Mouse (Mus musculus): ENCODE measurements around the gene Tanc1. TPM values are rescaled to one million over a fixed set of nuclear protein-coding genes. Genes with fewer than 3 reads are reported as not detected.
A peak's percentile ranks its signal among the peaks of the same experiment; 100 is the strongest.

Gene Tanc1
- polyA plus RNA-seq, 1 experiment from 2014 or later, result 45.2 TPM

DNA sequence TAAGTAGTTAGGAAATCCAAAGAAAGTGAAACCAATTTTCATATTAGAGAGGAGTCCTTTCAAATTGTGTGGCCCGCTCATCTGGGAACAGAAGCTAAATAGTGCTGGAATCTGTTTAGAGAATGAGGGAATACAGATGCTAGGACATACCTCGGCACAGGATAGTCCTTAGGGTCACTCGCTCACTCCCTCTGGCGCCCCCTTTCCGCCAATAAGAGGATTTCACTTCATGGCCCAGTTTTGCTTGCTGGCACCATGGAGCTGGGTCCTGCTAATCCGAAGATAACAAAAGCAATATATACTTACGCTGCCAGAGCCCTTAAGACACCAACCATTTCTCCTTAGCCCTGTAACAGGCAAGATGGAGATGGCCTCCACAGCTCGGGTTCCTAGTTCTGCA lies 15.3 kb upstream of the Tanc1 start:
- H3K4me1 ChIP-seq, result peaks cover 55% of the 10 kb centered on the region
- WGBS, result 72% methylated on average over 8 of the region's 8 CpGs

DNA sequence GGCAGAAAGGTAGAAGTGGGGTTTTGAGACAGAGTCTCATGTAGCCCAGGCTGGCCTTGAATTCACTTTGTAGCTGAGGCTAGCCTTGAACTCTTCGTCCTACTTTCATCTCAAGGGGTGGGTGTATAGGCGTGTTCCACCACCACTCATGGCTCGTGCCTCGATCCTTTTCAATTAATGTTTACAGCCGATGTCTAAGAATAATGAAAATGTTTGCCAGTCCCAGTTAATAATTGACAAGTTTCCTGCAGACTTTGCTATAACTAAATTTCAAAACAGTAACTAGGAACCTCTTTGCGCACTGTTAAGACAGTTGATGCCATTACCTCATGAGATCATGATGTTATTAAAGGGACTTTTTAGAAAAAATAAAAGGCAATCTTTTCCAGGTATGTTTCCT lies 13.6 kb upstream of the Tanc1 start:
- no peaks in the 10 kb centered on the region for H3K27me3 ChIP-seq
- peak overlapping the region; percentile 85; the same call in 1 of the 2 replicates for H3K27ac ChIP-seq
- no peaks in the 10 kb centered on the region for H3K9me3 ChIP-seq
- no peak for ATAC-seq (ENCODE audit: low FRiP score, low read depth)
- peaks cover 60% of the 10 kb centered on the region for H3K4me1 ChIP-seq
- 47% methylated on average over 6 of the region's 6 CpGs for WGBS
- H3K36me3 ChIP-seq, result no peaks in the 10 kb centered on the region
- no peak overlapping the region for H3K4me3 ChIP-seq
- H3K4me2 ChIP-seq (replicated peaks), result no peak overlapping the region; the same call in 1 of the 2 replicates
- no peak overlapping the region for H3K9ac ChIP-seq

More for the DNA sequence above, 15.3 kb upstream of the Tanc1 start:
- Histone ChIP-seq H3K9me3 (no peaks in the 10 kb centered on the region), H3K4me3 (no peak overlapping the region), H3K36me3 (no peaks in the 10 kb centered on the region), H3K27me3 (no peaks in the 10 kb centered on the region), H3K27ac (no peak overlapping the region), H3K4me2 (replicated peaks) (no peak overlapping the region), H3K9ac (no peak overlapping the region)
- ATAC-seq (ENCODE audit: low FRiP score, low read depth), result no peak

DNA sequence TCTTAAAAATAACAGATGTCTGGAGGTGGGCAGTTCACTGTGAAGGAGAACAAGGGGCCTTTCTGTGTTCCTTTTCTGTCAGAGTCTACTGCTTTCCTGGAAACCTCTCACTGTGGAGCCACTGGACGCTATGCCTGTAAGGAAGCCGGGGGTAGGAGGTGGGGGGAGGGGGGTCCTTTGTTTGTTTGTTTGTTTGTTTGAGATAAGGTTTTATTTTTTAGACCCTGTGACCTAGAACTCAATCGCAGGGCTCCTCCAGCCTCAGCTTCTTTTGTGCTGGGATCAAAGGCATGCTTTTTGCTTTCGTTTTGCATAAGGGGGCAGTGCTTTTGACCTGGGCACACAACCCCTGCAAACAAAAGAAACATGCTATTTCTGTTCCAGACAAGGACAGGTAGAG lies 12.9 kb upstream of the Tanc1 start:
- H3K9ac ChIP-seq, result no peak overlapping the region
- H3K4me2 ChIP-seq (replicated peaks), result peak overlapping the region; percentile 55
- H3K36me3 ChIP-seq, result no peaks in the 10 kb centered on the region
- 8% methylated on average over 4 of the region's 4 CpGs for WGBS
- H3K4me1 ChIP-seq, result peaks cover 57% of the 10 kb centered on the region
- no peaks in the 10 kb centered on the region for H3K27me3 ChIP-seq
- ATAC-seq (ENCODE audit: low FRiP score, low read depth), result no peak
- no peaks in the 10 kb centered on the region for H3K9me3 ChIP-seq
- H3K27ac ChIP-seq, result peak overlapping the region; percentile 85
- H3K4me3 ChIP-seq, result no peak overlapping the region; the same call in 1 of the 2 replicates

DNA sequence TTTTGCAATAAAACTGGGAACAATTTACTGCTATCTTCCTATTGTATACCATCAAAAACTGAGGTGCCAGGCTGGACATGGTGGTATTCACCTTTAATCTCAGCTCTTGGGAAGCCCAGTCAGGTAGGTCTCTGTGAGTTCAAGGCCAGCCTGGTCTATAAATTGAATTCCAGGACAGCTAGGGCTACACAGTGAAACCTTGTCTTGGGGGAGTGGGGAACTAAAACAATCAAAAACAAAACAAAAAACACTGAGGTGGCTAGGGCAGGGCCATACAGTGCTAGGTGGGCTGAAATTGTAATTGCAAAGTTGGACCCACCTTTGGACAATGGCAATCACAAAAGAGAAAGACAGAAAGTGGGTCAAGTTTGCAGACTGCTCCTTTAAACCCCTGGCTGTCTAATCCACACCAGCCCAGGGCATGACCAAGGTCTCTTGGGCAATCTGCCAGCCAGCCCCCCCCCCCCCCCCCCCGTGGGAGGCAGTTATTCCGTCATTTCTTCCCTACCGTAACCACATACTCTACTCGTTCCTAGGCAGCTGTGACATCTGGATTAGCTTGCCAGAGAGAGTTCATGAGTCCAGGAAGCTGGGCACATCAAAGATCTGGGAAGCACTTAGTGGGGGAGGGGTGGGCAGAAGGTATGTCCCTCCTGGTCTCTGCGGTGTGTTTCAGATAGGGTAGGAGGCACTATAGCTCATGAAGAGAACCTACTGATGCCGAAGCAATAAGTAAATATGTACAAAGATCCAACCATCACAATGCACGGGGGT lies 12.3 kb upstream of the Tanc1 start:
- Histone ChIP-seq H3K4me3 (peak overlapping the region; percentile 20; the same call in 1 of the 2 replicates), H3K36me3 (no peaks in the 10 kb centered on the region), H3K9ac (no peak overlapping the region), H3K4me1 (peaks cover 51% of the 10 kb centered on the region), H3K27ac (peak overlapping the region; percentile 85), H3K9me3 (no peaks in the 10 kb centered on the region), H3K27me3 (no peaks in the 10 kb centered on the region), H3K4me2 (replicated peaks) (peak overlapping the region; percentile 55)
- WGBS, result under 1% methylated on average over 7 of the region's 7 CpGs
- peak; percentile 85 for ATAC-seq (ENCODE audit: low FRiP score, low read depth)

DNA sequence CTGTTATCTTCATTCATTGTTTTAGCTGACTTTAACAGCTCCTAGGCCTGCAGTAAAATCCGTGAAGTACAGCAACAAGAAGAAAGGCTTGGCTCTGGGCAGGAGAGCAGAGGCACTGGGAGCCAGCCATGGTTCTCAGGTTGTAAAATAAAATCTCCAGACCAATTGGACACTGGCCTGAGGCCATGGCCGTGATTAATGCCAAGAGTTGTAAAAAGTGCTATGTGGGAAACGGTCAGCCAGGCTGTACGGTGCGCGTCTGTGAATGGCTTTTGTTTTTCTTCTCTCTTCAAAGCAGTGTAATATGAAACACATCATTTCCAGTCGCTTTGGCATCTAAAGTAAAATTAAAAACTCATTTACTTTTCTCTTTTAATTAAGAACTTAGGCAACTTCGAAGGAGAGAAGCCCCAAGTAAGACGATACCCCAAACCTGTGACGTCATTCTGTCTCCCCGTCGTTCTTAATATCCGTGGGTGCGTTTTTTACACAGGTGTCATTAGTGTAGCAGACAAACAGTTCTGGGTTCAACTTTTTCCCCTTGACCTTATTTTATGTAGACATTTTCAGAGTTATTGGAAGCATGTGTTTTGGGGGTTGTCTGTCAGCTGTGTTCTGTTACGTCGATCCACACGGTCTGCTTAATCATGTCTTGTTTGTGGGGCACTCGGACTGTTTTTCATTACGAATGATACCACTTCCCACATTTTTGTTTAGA lies 11.6 kb upstream of the Tanc1 start:
- Histone ChIP-seq H3K4me2 (replicated peaks) (peak overlapping the region; percentile 55), H3K9me3 (no peaks in the 10 kb centered on the region), H3K36me3 (no peaks in the 10 kb centered on the region), H3K9ac (no peak overlapping the region), H3K27me3 (no peaks in the 10 kb centered on the region), H3K27ac (peak overlapping the region; percentile 85), H3K4me1 (peaks cover 51% of the 10 kb centered on the region), H3K4me3 (0 out of 2 replicates have a peak overlapping the region, but pooled peaks have one; percentile 20)
- 5% methylated on average over 19 of the region's 19 CpGs for WGBS
- peak; percentile 90 for ATAC-seq (ENCODE audit: low FRiP score, low read depth)

DNA sequence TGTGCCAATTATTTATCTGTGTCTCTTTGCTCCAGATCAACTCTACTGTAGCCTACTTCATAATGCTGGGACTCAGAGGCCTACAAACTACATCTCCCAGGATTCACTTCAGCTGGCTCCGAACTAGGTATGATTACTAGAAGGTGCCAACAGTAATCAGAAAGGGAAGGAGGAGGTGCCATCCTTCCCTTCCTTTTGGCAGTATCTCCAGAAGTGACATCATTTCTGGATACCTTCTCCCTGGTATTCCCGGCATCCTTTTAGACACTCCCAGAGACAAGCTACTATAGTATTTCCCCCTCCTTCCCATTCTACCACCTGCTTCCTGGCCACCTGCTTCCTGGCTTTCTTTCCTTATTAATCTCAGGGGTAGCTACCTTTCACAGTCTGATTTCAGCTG lies 10.9 kb upstream of the Tanc1 start:
- ATAC-seq (ENCODE audit: low FRiP score, low read depth), result no peak
- H3K9ac ChIP-seq, result no peak overlapping the region
- H3K4me1 ChIP-seq, result peaks cover 45% of the 10 kb centered on the region
- no peaks in the 10 kb centered on the region for H3K36me3 ChIP-seq
- H3K9me3 ChIP-seq, result no peaks in the 10 kb centered on the region
- 51% methylated on average over 2 of the region's 2 CpGs for WGBS
- H3K4me2 ChIP-seq (replicated peaks), result peak overlapping the region; percentile 55
- H3K27ac ChIP-seq, result peak overlapping the region; percentile 29
- H3K27me3 ChIP-seq, result no peaks in the 10 kb centered on the region
- no peak overlapping the region for H3K4me3 ChIP-seq

DNA sequence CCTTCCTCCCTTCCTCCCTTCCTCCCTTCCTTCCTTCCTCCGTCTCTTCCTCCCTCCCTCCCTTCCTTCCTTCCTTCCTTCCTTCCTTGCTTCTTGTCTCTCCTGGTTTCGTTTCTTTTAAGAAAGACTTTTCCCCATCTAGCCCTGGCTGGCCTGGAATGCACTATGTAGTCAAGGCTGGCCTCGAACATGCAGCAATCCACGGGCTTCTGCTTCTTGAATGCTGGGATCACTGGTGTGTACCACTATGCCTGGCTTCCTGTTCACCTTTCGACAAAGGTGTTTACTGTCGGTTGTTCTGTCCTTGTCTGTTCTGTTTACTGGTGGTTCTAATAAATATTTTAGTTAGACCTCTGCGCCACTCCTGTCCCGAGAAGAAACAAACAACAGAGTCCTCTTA lies 10.4 kb upstream of the Tanc1 start:
- Histone ChIP-seq H3K4me2 (replicated peaks) (no peak overlapping the region), H3K27ac (no peak overlapping the region), H3K27me3 (0 out of 2 replicates have a peak, but pooled peaks cover under 1% of the 10 kb centered on the region), H3K9ac (no peak overlapping the region), H3K4me1 (peaks cover 45% of the 10 kb centered on the region), H3K9me3 (no peaks in the 10 kb centered on the region), H3K4me3 (no peak overlapping the region), H3K36me3 (no peaks in the 10 kb centered on the region)
- WGBS, result 78% methylated on average over 8 of the region's 8 CpGs
- ATAC-seq (ENCODE audit: low FRiP score, low read depth), result no peak

DNA sequence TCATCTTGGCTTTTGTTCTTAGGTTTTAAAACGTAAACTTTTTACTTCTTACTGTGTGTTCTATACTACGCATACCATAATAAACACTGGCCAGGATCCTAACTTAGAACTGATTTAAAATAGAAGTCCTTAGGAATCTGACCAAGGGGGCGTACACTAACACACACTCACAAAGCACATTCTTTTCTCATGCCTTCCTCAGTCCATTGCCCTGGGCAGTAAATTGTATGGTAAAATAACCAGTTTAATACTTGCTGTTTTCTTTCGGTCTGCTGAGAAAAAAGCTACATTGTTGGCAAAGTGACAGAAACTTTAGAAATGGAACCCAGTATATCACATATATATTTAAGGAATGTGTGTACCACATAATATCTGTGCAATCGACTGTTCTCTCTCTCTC lies 2.9 kb upstream of the Tanc1 start:
- H3K27ac ChIP-seq, result no peak overlapping the region; the same call in 1 of the 2 replicates
- 0 out of 2 replicates have a peak, but pooled peaks have one; percentile 13 for ATAC-seq (ENCODE audit: low FRiP score, low read depth)
- peak overlapping the region; percentile 29 for H3K4me2 ChIP-seq (replicated peaks)
- peaks cover 46% of the 10 kb centered on the region for H3K4me1 ChIP-seq
- 13% methylated on average over 5 of the region's 5 CpGs for WGBS
- H3K36me3 ChIP-seq, result no peaks in the 10 kb centered on the region
- 0 out of 2 replicates have a peak, but pooled peaks cover 4% of the 10 kb centered on the region for H3K27me3 ChIP-seq
- H3K9me3 ChIP-seq, result no peaks in the 10 kb centered on the region
- H3K4me3 ChIP-seq, result no peak overlapping the region
- H3K9ac ChIP-seq, result no peak overlapping the region

DNA sequence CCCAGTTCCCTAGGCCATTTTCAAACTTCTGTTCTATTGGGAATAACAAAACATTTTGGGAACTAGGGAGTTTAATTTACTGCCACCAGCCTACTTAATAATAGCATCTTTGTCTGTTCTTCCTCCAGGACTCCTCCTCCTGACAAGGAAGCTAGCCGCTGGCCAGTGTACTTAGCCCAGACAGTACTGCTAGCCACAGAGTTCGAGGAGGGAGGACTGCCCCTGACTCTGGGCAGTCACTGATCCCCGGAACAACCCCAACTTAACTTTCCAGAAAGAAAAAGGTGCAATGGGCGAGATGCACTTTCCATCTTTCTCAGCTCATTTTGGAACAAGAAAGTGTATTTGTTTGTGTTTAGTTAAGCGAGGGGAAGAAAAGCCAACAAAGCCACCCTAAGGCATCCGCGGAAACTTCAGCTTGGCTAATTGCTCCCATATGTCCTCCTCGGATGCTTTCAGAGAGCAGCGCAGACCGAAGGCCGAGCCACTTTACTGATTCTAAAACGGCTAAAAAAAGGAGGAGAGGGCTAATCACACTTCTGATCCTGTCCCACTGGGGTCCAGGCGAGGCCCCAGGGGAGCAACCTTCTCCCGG lies 529 bp upstream of the Tanc1 start:
- Histone ChIP-seq H3K4me1 (peaks cover 68% of the 10 kb centered on the region), H3K9me3 (no peaks in the 10 kb centered on the region), H3K36me3 (no peaks in the 10 kb centered on the region), H3K27me3 (0 out of 2 replicates have a peak, but pooled peaks cover 4% of the 10 kb centered on the region), H3K4me3 (peak overlapping the region; percentile 95), H3K4me2 (replicated peaks) (peak overlapping the region; percentile 86), H3K9ac (peak overlapping the region; percentile 96), H3K27ac (peak overlapping the region; percentile 97)
- WGBS, result under 1% methylated on average over 14 of the region's 14 CpGs
- peak; percentile 10; the same call in 1 of the 2 replicates for ATAC-seq (ENCODE audit: low FRiP score, low read depth)

DNA sequence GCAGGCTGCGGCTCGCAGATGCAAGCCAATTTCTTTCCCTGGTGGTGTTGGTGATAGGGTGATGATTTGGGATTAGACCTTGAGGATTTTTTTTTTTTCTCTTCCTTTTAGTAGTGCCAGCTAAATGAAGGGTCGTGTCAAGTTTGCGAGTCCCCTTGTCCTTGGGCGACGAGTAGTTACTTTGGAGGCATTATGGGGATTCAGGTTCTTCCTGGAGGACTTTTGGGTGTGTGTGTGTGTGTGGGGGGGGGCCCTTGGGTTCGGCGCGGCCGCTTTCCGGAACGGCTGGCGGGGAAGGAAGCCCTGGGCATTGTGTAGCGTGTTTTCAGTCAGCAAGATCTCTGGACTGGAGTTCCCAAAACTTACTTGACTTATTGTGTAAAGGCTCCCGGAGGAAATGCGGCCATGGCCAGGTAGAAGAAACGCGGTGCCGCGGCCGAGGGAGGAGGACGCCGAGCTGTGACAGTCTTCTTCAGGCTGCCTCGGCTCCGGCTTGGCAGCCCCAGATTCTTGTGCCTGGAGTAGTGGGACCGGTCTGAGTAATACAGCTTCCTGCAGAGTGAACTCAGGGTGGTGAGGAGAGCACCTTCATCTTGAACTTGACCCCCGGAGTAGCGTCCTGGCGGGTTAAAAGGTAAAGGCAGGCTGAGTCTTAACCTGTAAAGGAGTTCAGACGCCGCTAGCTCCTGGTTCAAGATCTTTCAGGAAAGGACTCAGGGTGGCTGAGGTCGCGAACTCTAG lies 1.1 kb downstream of the Tanc1 start:
- no peaks in the 10 kb centered on the region for H3K36me3 ChIP-seq
- ATAC-seq (ENCODE audit: low FRiP score, low read depth), result no peak
- peak overlapping the region; percentile 97 for H3K27ac ChIP-seq
- H3K9ac ChIP-seq, result peak overlapping the region; percentile 96
- no peaks in the 10 kb centered on the region for H3K9me3 ChIP-seq
- H3K4me2 ChIP-seq (replicated peaks), result peak overlapping the region; percentile 86
- peak overlapping the region; percentile 95 for H3K4me3 ChIP-seq
- H3K4me1 ChIP-seq, result peaks cover 81% of the 10 kb centered on the region
- H3K27me3 ChIP-seq, result no peaks in the 10 kb centered on the region
- WGBS, result under 1% methylated on average over 33 of the region's 33 CpGs

DNA sequence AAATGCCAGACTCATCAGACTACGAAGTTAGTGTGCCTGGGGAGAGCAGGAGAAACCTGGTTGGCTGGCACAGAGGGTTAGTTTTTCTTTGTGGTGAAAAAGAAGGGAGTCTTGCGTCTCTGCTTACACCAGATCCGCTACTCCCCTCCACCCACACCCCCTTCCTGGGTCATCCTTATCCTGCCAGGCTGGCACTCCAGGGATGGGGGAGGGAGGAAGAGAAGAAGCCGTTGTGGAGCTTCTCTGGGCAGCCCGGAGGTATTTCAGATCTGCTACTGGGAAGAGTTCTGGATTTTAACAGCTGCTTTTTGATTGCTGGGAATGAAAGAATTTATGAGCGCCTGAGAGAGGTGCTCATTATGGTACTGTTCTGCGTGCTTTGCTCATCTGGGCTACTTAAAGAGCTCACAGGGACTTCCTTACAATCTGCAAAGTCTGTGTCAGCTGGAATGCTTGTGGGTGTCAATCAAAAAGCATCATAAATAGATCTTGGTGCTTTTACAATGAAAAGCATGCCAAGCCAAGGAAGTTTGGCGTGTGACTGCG lies 1.7 kb downstream of the Tanc1 start:
- no peaks in the 10 kb centered on the region for H3K27me3 ChIP-seq
- H3K4me2 ChIP-seq (replicated peaks), result peak overlapping the region; percentile 86
- H3K9me3 ChIP-seq, result no peaks in the 10 kb centered on the region
- 2% methylated on average over 9 of the region's 9 CpGs for WGBS
- no peaks in the 10 kb centered on the region for H3K36me3 ChIP-seq
- peaks cover 80% of the 10 kb centered on the region for H3K4me1 ChIP-seq
- peak; percentile 17; the same call in 1 of the 2 replicates for ATAC-seq (ENCODE audit: low FRiP score, low read depth)
- peak overlapping the region; percentile 95 for H3K4me3 ChIP-seq
- H3K27ac ChIP-seq, result peak overlapping the region; percentile 97
- peak overlapping the region; percentile 96 for H3K9ac ChIP-seq

Data from limb, embryonic 13.5 days (tissue).